Mouse (Mus musculus): ENCODE measurements around the gene Lrtm2. TPM values are rescaled to one million over a fixed set of nuclear protein-coding genes. Genes with fewer than 3 reads are reported as not detected.

The Lrtm2 gene
- polyA plus RNA-seq, 1 experiment from 2014 or later, result not detected

DNA sequence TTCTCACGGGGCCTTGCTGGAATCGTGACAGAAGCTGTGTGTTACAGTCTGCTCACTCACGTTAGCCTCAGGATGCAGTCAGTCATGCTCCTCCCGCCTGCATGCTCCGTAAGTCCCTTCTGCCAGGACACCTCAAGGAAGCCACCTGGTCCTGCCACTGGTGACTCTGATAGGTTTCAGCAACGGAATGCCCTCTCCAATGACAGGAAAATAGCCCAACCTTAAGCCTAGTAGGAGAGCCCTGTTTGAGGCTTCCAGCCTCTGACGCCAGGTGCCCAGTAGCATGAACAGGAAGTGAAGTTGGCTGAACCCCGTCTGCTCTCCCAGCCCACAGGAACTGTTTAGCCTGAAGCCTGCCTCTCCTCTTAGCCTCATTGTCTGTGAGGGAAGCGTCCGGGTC, 15.7 kb upstream of the Lrtm2 start:
- 32% methylated on average over 10 of the region's 10 CpGs for WGBS (ENCODE audit: insufficient replicate concordance)
- no peak overlapping the region for H3K4me3 ChIP-seq (ENCODE audit: low read depth, low read length)

GRCm38 (mm10) chr6:119341409-119341808, 10.8 kb upstream of the Lrtm2 start:
- H3K9me3 ChIP-seq (replicated peaks; ENCODE audit: control insufficient read depth, low read length), result no peaks in the 10 kb centered on the region
- no peak overlapping the region for H3K4me3 ChIP-seq (ENCODE audit: low read depth, low read length)
- 0 out of 2 replicates have a peak, but pooled peaks have one; percentile 47 for ATAC-seq (ENCODE audit: low read depth)
- H3K4me1 ChIP-seq (ENCODE audit: control insufficient read depth, low read depth, low read length), result no peaks in the 10 kb centered on the region
- no peaks in the 10 kb centered on the region for H3K36me3 ChIP-seq (ENCODE audit: control insufficient read depth, insufficient read depth)
- H3K9ac ChIP-seq (ENCODE audit: low read depth, low read length), result no peak overlapping the region
- H3K27me3 ChIP-seq (ENCODE audit: control insufficient read depth, insufficient read depth, low read depth, low read length), result no peaks in the 10 kb centered on the region
- H3K4me2 ChIP-seq (ENCODE audit: low read depth, low read length), result no peak overlapping the region
- H3K27ac ChIP-seq (ENCODE audit: low read length), result no peak overlapping the region

More for the DNA sequence above, 15.7 kb upstream of the Lrtm2 start:
- no peak overlapping the region for H3K27ac ChIP-seq (ENCODE audit: low read length)
- H3K9me3 ChIP-seq (replicated peaks; ENCODE audit: control insufficient read depth, low read length), result no peaks in the 10 kb centered on the region
- H3K27me3 ChIP-seq (ENCODE audit: control insufficient read depth, insufficient read depth, low read depth, low read length), result no peaks in the 10 kb centered on the region
- no peak overlapping the region for H3K9ac ChIP-seq (ENCODE audit: low read depth, low read length)
- no peaks in the 10 kb centered on the region for H3K36me3 ChIP-seq (ENCODE audit: control insufficient read depth, insufficient read depth)
- no peaks in the 10 kb centered on the region for H3K4me1 ChIP-seq (ENCODE audit: control insufficient read depth, low read depth, low read length)
- ATAC-seq (ENCODE audit: low read depth), result no peak
- no peak overlapping the region for H3K4me2 ChIP-seq (ENCODE audit: low read depth, low read length)

DNA sequence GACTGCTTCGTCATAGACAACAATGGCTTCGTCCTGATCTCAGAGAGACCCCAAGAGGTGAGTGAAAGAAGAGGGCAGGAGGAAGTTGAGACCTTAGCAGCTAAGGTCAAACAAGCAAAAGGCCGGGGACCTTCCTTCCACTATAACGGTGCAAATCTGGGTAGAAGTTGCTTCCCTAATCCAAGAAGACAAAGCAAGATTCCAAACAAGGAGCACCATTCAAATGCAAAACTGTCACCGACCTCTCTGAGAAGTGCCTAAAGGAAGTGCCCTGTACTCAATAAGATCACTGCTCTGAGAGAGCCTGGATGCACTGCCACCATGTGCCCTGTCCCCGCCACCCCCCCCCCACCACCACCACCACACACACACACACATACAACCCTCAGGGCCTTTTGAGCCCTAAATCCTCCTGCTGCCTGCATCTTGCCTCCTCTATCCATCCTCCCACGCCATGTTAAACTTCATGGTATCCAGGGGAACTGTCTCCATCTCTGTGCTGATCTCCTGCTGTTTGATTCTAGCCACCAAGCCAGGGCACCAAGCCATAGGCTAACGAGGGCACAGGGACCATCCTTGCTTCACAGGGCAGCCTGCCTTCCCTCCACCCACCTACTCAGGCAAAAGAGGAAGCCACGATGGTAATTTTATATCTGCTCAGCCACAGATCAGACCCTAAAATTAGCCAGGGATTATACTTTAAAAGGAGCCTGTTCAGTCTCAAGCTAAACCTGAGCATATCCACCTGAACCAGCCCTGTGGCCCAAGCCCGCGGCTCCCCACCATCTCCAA, 7.8 kb upstream of the Lrtm2 start:
- H3K27ac ChIP-seq (ENCODE audit: low read length), result no peak overlapping the region
- H3K9me3 ChIP-seq (replicated peaks; ENCODE audit: control insufficient read depth, low read length), result no peaks in the 10 kb centered on the region
- H3K9ac ChIP-seq (ENCODE audit: low read depth, low read length), result no peak overlapping the region
- no peaks in the 10 kb centered on the region for H3K36me3 ChIP-seq (ENCODE audit: control insufficient read depth, insufficient read depth)
- no peak overlapping the region for H3K4me3 ChIP-seq (ENCODE audit: low read depth, low read length)
- H3K4me2 ChIP-seq (ENCODE audit: low read depth, low read length), result no peak overlapping the region
- WGBS (ENCODE audit: insufficient replicate concordance), result 32% methylated on average over 11 of the region's 11 CpGs
- no peak for ATAC-seq (ENCODE audit: low read depth)
- no peaks in the 10 kb centered on the region for H3K4me1 ChIP-seq (ENCODE audit: control insufficient read depth, low read depth, low read length)
- H3K27me3 ChIP-seq (ENCODE audit: control insufficient read depth, insufficient read depth, low read depth, low read length), result no peaks in the 10 kb centered on the region

DNA sequence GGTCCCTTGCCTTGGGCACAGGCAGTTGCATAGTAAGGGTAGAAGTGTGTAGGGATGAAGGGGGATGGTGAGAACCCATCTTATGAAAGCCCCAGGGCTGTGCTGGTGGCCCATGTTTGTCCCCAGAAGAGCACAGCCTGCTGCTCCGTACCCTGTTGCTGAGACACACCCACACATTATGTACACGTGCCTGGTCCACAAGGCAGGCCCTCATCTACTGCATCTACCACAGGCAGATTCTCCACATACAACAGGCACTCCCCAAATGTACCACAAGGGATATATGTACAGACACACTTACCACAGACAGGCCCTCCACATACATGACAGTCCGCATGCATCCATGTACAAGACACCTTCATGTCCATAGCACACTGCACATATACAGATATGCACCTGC, 6.7 kb upstream of the Lrtm2 start:
- 67% methylated on average over 3 of the region's 3 CpGs for WGBS (ENCODE audit: insufficient replicate concordance)
- H3K9me3 ChIP-seq (replicated peaks; ENCODE audit: control insufficient read depth, low read length), result no peaks in the 10 kb centered on the region
- no peak overlapping the region for H3K4me2 ChIP-seq (ENCODE audit: low read depth, low read length)
- no peak overlapping the region for H3K4me3 ChIP-seq (ENCODE audit: low read depth, low read length)
- ATAC-seq (ENCODE audit: low read depth), result no peak
- no peak overlapping the region for H3K9ac ChIP-seq (ENCODE audit: low read depth, low read length)
- H3K27ac ChIP-seq (ENCODE audit: low read length), result no peak overlapping the region
- H3K4me1 ChIP-seq (ENCODE audit: control insufficient read depth, low read depth, low read length), result no peaks in the 10 kb centered on the region
- peaks cover 4% of the 10 kb centered on the region; the same call in 1 of the 2 replicates for H3K27me3 ChIP-seq (ENCODE audit: control insufficient read depth, insufficient read depth, low read depth, low read length)
- H3K36me3 ChIP-seq (ENCODE audit: control insufficient read depth, insufficient read depth), result no peaks in the 10 kb centered on the region

- ATAC-seq (ENCODE audit: low read depth), result no peak
- H3K36me3 ChIP-seq (ENCODE audit: control insufficient read depth, insufficient read depth), result no peaks in the 10 kb centered on the region
- no peak overlapping the region for H3K4me3 ChIP-seq (ENCODE audit: low read depth, low read length)
- no peak overlapping the region for H3K9ac ChIP-seq (ENCODE audit: low read depth, low read length)
- no peaks in the 10 kb centered on the region for H3K9me3 ChIP-seq (replicated peaks; ENCODE audit: control insufficient read depth, low read length)
- no peak overlapping the region for H3K27ac ChIP-seq (ENCODE audit: low read length)
- no peaks in the 10 kb centered on the region for H3K4me1 ChIP-seq (ENCODE audit: control insufficient read depth, low read depth, low read length)
- no peak overlapping the region for H3K4me2 ChIP-seq (ENCODE audit: low read depth, low read length)
- H3K27me3 ChIP-seq (ENCODE audit: control insufficient read depth, insufficient read depth, low read depth, low read length), result peaks cover 10% of the 10 kb centered on the region
- 26% methylated on average over 7 of the region's 7 CpGs for WGBS (ENCODE audit: insufficient replicate concordance)
Observed at GRCm38 (mm10) chr6:119336124-119336523, 5.6 kb upstream of the Lrtm2 start.

DNA sequence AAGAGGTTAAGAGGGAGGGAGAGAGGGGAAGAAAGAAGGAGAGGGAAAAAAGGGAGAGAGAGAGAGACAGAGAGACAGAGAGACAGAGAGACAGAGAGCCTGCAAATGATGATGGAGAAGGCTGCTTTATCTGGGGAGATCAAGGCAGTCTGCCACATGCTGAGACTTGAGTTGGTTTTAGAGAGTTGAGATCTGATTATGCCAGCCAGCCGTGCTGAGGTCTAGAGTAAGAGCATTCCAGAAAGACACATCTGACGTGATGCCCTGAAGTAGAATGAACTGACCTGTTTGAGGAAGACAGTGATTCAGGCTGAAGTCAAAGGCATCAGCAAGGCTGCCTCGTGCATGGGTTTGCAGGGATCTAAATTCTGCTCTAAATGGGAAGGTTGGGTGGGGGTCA, 3.3 kb upstream of the Lrtm2 start:
- no peaks in the 10 kb centered on the region for H3K4me1 ChIP-seq (ENCODE audit: control insufficient read depth, low read depth, low read length)
- no peak overlapping the region for H3K4me3 ChIP-seq (ENCODE audit: low read depth, low read length)
- no peak overlapping the region for H3K27ac ChIP-seq (ENCODE audit: low read length)
- no peaks in the 10 kb centered on the region for H3K36me3 ChIP-seq (ENCODE audit: control insufficient read depth, insufficient read depth)
- no peaks in the 10 kb centered on the region for H3K9me3 ChIP-seq (replicated peaks; ENCODE audit: control insufficient read depth, low read length)
- no peak for ATAC-seq (ENCODE audit: low read depth)
- H3K27me3 ChIP-seq (ENCODE audit: control insufficient read depth, insufficient read depth, low read depth, low read length), result peaks cover 32% of the 10 kb centered on the region
- no peak overlapping the region for H3K9ac ChIP-seq (ENCODE audit: low read depth, low read length)
- no peak overlapping the region for H3K4me2 ChIP-seq (ENCODE audit: low read depth, low read length)
- WGBS (ENCODE audit: insufficient replicate concordance), result 34% methylated on average over 3 of the region's 3 CpGs

GRCm38 (mm10) chr6:119333202-119333601, 2.6 kb upstream of the Lrtm2 start:
- H3K4me3 ChIP-seq (ENCODE audit: low read depth, low read length), result no peak overlapping the region
- H3K9ac ChIP-seq (ENCODE audit: low read depth, low read length), result no peak overlapping the region
- WGBS (ENCODE audit: insufficient replicate concordance), result 12% methylated on average over 3 of the region's 3 CpGs
- no peaks in the 10 kb centered on the region for H3K4me1 ChIP-seq (ENCODE audit: control insufficient read depth, low read depth, low read length)
- no peaks in the 10 kb centered on the region for H3K9me3 ChIP-seq (replicated peaks; ENCODE audit: control insufficient read depth, low read length)
- no peaks in the 10 kb centered on the region for H3K36me3 ChIP-seq (ENCODE audit: control insufficient read depth, insufficient read depth)
- H3K4me2 ChIP-seq (ENCODE audit: low read depth, low read length), result no peak overlapping the region
- H3K27ac ChIP-seq (ENCODE audit: low read length), result no peak overlapping the region
- H3K27me3 ChIP-seq (ENCODE audit: control insufficient read depth, insufficient read depth, low read depth, low read length), result peaks cover 34% of the 10 kb centered on the region
- ATAC-seq (ENCODE audit: low read depth), result peak; percentile 32; the same call in 1 of the 2 replicates

DNA sequence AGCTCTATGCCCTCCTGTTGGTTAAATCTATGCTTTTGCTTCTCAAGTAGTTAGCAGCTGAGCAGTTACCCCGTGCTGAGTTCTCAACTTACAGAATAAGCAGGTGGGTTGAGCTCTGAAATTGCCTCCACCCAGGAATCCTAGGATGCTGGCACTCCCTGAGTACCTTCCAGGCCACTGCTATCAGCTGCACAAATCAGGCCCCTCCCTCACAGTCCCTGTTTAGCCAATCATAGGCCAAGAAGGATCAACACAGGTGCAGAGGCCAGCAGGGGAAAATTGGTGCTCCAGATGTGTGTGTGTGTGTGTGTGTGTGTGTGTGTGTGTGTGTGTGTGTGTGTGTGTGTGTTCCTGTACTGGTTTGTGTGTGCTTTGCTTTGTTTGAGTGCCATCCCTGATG, 1.5 kb upstream of the Lrtm2 start:
- no peak overlapping the region for H3K4me2 ChIP-seq (ENCODE audit: low read depth, low read length)
- no peak overlapping the region for H3K4me3 ChIP-seq (ENCODE audit: low read depth, low read length)
- H3K27ac ChIP-seq (ENCODE audit: low read length), result no peak overlapping the region
- peaks cover 37% of the 10 kb centered on the region for H3K27me3 ChIP-seq (ENCODE audit: control insufficient read depth, insufficient read depth, low read depth, low read length)
- H3K36me3 ChIP-seq (ENCODE audit: control insufficient read depth, insufficient read depth), result no peaks in the 10 kb centered on the region
- no peak for ATAC-seq (ENCODE audit: low read depth)
- 15% methylated on average over 1 of the region's 1 CpGs for WGBS (ENCODE audit: insufficient replicate concordance)
- no peak overlapping the region for H3K9ac ChIP-seq (ENCODE audit: low read depth, low read length)
- no peaks in the 10 kb centered on the region for H3K4me1 ChIP-seq (ENCODE audit: control insufficient read depth, low read depth, low read length)
- H3K9me3 ChIP-seq (replicated peaks; ENCODE audit: control insufficient read depth, low read length), result no peaks in the 10 kb centered on the region

DNA sequence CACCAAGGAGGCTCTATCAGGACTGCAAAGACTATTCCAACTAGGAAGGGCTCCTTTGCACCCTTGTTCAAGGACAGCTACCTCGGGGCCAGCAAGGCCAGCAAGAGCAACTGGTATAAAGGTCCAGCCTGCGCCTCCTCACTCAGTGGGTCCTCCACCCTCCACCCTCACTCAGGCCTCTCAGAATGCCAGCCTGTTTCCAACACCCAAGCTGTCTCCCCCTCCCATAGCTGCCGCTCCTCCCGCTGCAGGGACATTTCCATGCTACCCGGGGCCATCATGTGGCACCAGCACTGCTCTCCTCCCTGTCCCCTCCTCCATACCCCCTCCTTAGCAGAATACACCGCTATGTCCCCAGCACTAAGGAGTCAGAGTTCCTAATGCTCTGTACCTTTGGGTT, 630 bp downstream of the Lrtm2 start:
- H3K9ac ChIP-seq (ENCODE audit: low read depth, low read length), result no peak overlapping the region
- no peak overlapping the region for H3K4me3 ChIP-seq (ENCODE audit: low read depth, low read length)
- WGBS (ENCODE audit: insufficient replicate concordance), result 8% methylated on average over 6 of the region's 6 CpGs
- H3K36me3 ChIP-seq (ENCODE audit: control insufficient read depth, insufficient read depth), result no peaks in the 10 kb centered on the region
- no peaks in the 10 kb centered on the region for H3K9me3 ChIP-seq (replicated peaks; ENCODE audit: control insufficient read depth, low read length)
- ATAC-seq (ENCODE audit: low read depth), result no peak
- no peak overlapping the region for H3K27ac ChIP-seq (ENCODE audit: low read length)
- H3K27me3 ChIP-seq (ENCODE audit: control insufficient read depth, insufficient read depth, low read depth, low read length), result peaks cover 39% of the 10 kb centered on the region
- H3K4me2 ChIP-seq (ENCODE audit: low read depth, low read length), result no peak overlapping the region
- H3K4me1 ChIP-seq (ENCODE audit: control insufficient read depth, low read depth, low read length), result no peaks in the 10 kb centered on the region

Measured in liver, embryonic 16.5 days (tissue).